Mouse (Mus musculus): ENCODE measurements around the gene Vamp9. TPM values are rescaled to one million over a fixed set of nuclear protein-coding genes. Genes with fewer than 3 reads are reported as not detected.

The Vamp9 gene
- polyA plus RNA-seq, 1 experiment from 2014 or later = 0.33 TPM

- DNase-seq (ENCODE audit: low spot score) = no peak
- Histone ChIP-seq H3K4me3 (no peak overlapping the region), H3K9me3 (replicated peaks) (peaks cover 7% of the 10 kb centered on the region), H3K36me3 (no peaks in the 10 kb centered on the region), H3K4me1 (no peaks in the 10 kb centered on the region), H3K27me3 (ENCODE audit: low read depth, poor library complexity, severe bottlenecking) (no peaks in the 10 kb centered on the region), H3K27ac (replicated peaks) (no peak overlapping the region)
- 60% methylated on average over 7 of the region's 8 CpGs for WGBS
Observed at GRCm38 (mm10) chr5:100000500-100000899, 94.4 kb downstream of the Vamp9 start.

Other genes starting within 250 kb of the Vamp9 start
- gene Rasgef1b, start 177.2 kb upstream of the Vamp9 start, polyA plus RNA-seq (2016; fragmentation: Nextera tagmentation; extraction: Ambion mirVana) = 9.0 and 15.4 TPM in 2 replicates
- gene Hnrnpd, start 72.7 kb downstream of the Vamp9 start, polyA plus RNA-seq (2016; fragmentation: Nextera tagmentation; extraction: Ambion mirVana) = 207 and 256 TPM in 2 replicates
- gene 4930524J08Rik, start 72.8 kb downstream of the Vamp9 start, polyA plus RNA-seq (2016; fragmentation: Nextera tagmentation; extraction: Ambion mirVana) = 1.8 and 2.4 TPM in 2 replicates
- 234 and 244 TPM in 2 replicates for gene Hnrnpdl, start 133.4 kb downstream of the Vamp9 start, polyA plus RNA-seq (2016; fragmentation: Nextera tagmentation; extraction: Ambion mirVana)
- 54.6 and 60.4 TPM in 2 replicates for gene Enoph1, start 133.7 kb downstream of the Vamp9 start, polyA plus RNA-seq (2016; fragmentation: Nextera tagmentation; extraction: Ambion mirVana)

Data from midbrain, embryonic 10.5 days (tissue).